Mouse (Mus musculus): ENCODE measurements around the gene Tpi1.

GRCm38 (mm10) chr6:124807986-124808357 is 6.1 kb downstream of the Tpi1 start:
- no peak for TF ChIP-seq POLR2A (IDR thresholded peaks at IDR 0.05; ENCODE audit: low read depth, low read length)
- TF ChIP-seq CTCF (IDR thresholded peaks at IDR 0.05; ENCODE audit: extremely low read depth, insufficient read depth, insufficient read length, insufficient replicate concordance): no peak

Data from spleen, adult 2 months (tissue).